Mouse (Mus musculus) hindlimb bud, embryonic 11.5 days (tissue): ENCODE data around the gene Clstn2.

Source experiments
- DNase-seq: peaks from one replicate; pipeline ENCODE4 v3.0.0-alpha.2; 2012; ENCODE audit warnings: low read depth, low spot score; ENCODE audit errors: extremely low spot score

The Clstn2 gene

GRCm38 (mm10) chr9:97603729-97604128 is 429.3 kb downstream of the Clstn2 start:
- no peak for DNase-seq

- no peak for DNase-seq
Observed at GRCm38 (mm10) chr9:97602476-97602875, 430.5 kb downstream of the Clstn2 start.

GRCm38 (mm10) chr9:97599006-97599405 is 434.0 kb downstream of the Clstn2 start:
- no peak for DNase-seq

- DNase-seq: no peak
Observed at GRCm38 (mm10) chr9:97590712-97591111, 442.3 kb downstream of the Clstn2 start.

- DNase-seq: no peak
Observed at GRCm38 (mm10) chr9:97570881-97571280, 462.1 kb downstream of the Clstn2 start.

- DNase-seq: no peak
Observed at GRCm38 (mm10) chr9:97563121-97563520, 469.9 kb downstream of the Clstn2 start.

- no peak for DNase-seq
Observed at GRCm38 (mm10) chr9:97544359-97544758, 488.6 kb downstream of the Clstn2 start.

- DNase-seq: no peak
Observed at GRCm38 (mm10) chr9:97541419-97541818, 491.6 kb downstream of the Clstn2 start.

GRCm38 (mm10) chr9:97538075-97538779 is 494.8 kb downstream of the Clstn2 start:
- no peak for DNase-seq

- no peak for DNase-seq
Observed at GRCm38 (mm10) chr9:97534196-97534595, 498.8 kb downstream of the Clstn2 start.

- no peak for DNase-seq
Observed at GRCm38 (mm10) chr9:97533306-97533705, 499.7 kb downstream of the Clstn2 start.

- DNase-seq: no peak
Observed at GRCm38 (mm10) chr9:97532536-97532935, 500.4 kb downstream of the Clstn2 start.

- no peak for DNase-seq
Observed at GRCm38 (mm10) chr9:97527926-97528325, 505.1 kb downstream of the Clstn2 start.

- DNase-seq: no peak
Observed at GRCm38 (mm10) chr9:97527276-97527675, 505.7 kb downstream of the Clstn2 start.

- DNase-seq: no peak
Observed at GRCm38 (mm10) chr9:97525563-97525962, 507.4 kb downstream of the Clstn2 start.

GRCm38 (mm10) chr9:97524861-97525260 is 508.1 kb downstream of the Clstn2 start:
- no peak for DNase-seq

- DNase-seq: no peak
Observed at GRCm38 (mm10) chr9:97520771-97521170, 512.2 kb downstream of the Clstn2 start.

- no peak for DNase-seq
Observed at GRCm38 (mm10) chr9:97517006-97517405, 516.0 kb downstream of the Clstn2 start.

- DNase-seq: no peak
Observed at GRCm38 (mm10) chr9:97514639-97515038, 518.3 kb downstream of the Clstn2 start.

GRCm38 (mm10) chr9:97512282-97512850 is 520.6 kb downstream of the Clstn2 start:
- DNase-seq: no peak

GRCm38 (mm10) chr9:97501416-97501815 is 531.6 kb downstream of the Clstn2 start:
- no peak for DNase-seq

- DNase-seq: no peak
Observed at GRCm38 (mm10) chr9:97495056-97495455, 537.9 kb downstream of the Clstn2 start.

GRCm38 (mm10) chr9:97491626-97492025 is 541.4 kb downstream of the Clstn2 start:
- DNase-seq: no peak
